Mouse (Mus musculus) liver, adult 2 months (tissue): Measurements from ENCODE around the gene Ubac2. TPM values are rescaled to one million over a fixed set of nuclear protein-coding genes. Genes with fewer than 3 reads are reported as not detected.

Experiments used
- DNase-seq: peaks from one replicate; pipeline ENCODE4 v3.0.0-alpha.2; 2011; ENCODE audit warnings: low read depth, low spot score; ENCODE audit errors: extremely low read depth
- H3K27ac ChIP-seq: fragments of 200-500 bp; replicated peaks from 2 replicates; pipeline ENCODE4 v1.5.1; 2012; ENCODE audit warnings: low read depth, mild to moderate bottlenecking, control low read depth, inconsistent platforms, low read length; ENCODE audit not compliant: insufficient read depth
- H3K27me3 ChIP-seq: fragments of 200-500 bp; 2 replicates; pipeline ENCODE4 v1.6.1; 2012; ENCODE audit warnings: mild to moderate bottlenecking, moderate library complexity, low read length, inconsistent platforms; ENCODE audit not compliant: control insufficient read depth, insufficient read depth
- H3K36me3 ChIP-seq: fragments of 200-500 bp; 2 replicates; pipeline ENCODE4 v1.6.1; 2012; ENCODE audit warnings: low read length, inconsistent platforms; ENCODE audit not compliant: control insufficient read depth, insufficient read depth
- H3K4me1 ChIP-seq: fragments of 200-500 bp; 2 replicates; pipeline ENCODE4 v1.6.1; 2011; ENCODE audit warnings: low read length; ENCODE audit not compliant: control insufficient read depth, insufficient read depth
- H3K4me3 ChIP-seq: fragments of 200-500 bp; 2 replicates; pipeline ENCODE4 v1.5.1; 2011; ENCODE audit warnings: low read depth, mild to moderate bottlenecking, control low read depth, low read length, moderate library complexity; ENCODE audit not compliant: insufficient read depth
- H3K79me2 ChIP-seq: fragments of 200-500 bp; 2 replicates; pipeline ENCODE4 v1.6.1; 2012; ENCODE audit warnings: inconsistent platforms, mild to moderate bottlenecking, low read length, moderate library complexity; ENCODE audit not compliant: control insufficient read depth, insufficient read depth
- H3K9ac ChIP-seq: fragments of 200-500 bp; 2 replicates; pipeline ENCODE4 v1.6.1; 2012; ENCODE audit warnings: low read depth, mild to moderate bottlenecking, control low read depth, inconsistent platforms, low read length
- CTCF ChIP-seq: fragments of 200-500 bp; IDR thresholded peaks from 2 replicates; pipeline ENCODE4 v1.5.1; 2011; ENCODE audit warnings: low read depth, low read length, control low read depth
- POLR2A ChIP-seq: fragments of 200-500 bp; IDR thresholded peaks from 2 replicates; pipeline ENCODE4 v1.6.1; 2011; ENCODE audit warnings: low read length, control low read depth; ENCODE audit not compliant: insufficient read depth; ENCODE audit errors: extremely low read depth
- whole genome bisulfite sequencing: fragments of 180-500 bp; shearing (Covaris S2); methylation state at CpG from one replicate; pipeline ENCODE4 v1.1.7; 2018; 5-methylcytosine and 5-hydroxymethylcytosine counted together
- polyA plus RNA-seq: library from polyadenylated mRNA; depleted of rRNA; stranded (reverse); fragments of >200 nt; gene quantifications from 2 replicates; pipeline ENCODE4 v1.2.3, GENCODE M21; 2012; rRNA removed
- total RNA-seq: library from RNA; depleted of rRNA; stranded (reverse); fragments of >200 nt; gene quantifications from 2 replicates; pipeline ENCODE4 v1.2.3, GENCODE M21; 2014; rRNA removed

Ubac2 gene
- total and polyA plus RNA-seq, 2 experiments, result 20.3 to 49.4 TPM

- Histone ChIP-seq H3K79me2 (no peaks in the 10 kb centered on the region), H3K27ac (no peak overlapping the region), H3K4me1 (peaks cover 8% of the 10 kb centered on the region), H3K27me3 (no peaks in the 10 kb centered on the region), H3K9ac (no peak overlapping the region), H3K4me3 (no peak overlapping the region), H3K36me3 (no peaks in the 10 kb centered on the region)
- DNase-seq, result no peak
- 88% methylated on average over 3 of the region's 3 CpGs for WGBS
- TF ChIP-seq CTCF (no peak), POLR2A (no peak)
Measured at GRCm38 (mm10) chr14:122069948-122070347, 191.5 kb downstream of the Ubac2 start.

Other genes starting within 250 kb of the Ubac2 start
- 11.4 and 12.1 TPM in 2 replicates for gene Dock9, start 80.8 kb upstream of the Ubac2 start, total RNA-seq
- gene Dock9, start 80.8 kb upstream of the Ubac2 start, polyA plus RNA-seq, result 2.8 and 3.8 TPM in 2 replicates
- 0.34 and 0.37 TPM in 2 replicates for gene Gpr18, start 37.2 kb downstream of the Ubac2 start, total RNA-seq
- gene Gpr18, start 37.2 kb downstream of the Ubac2 start, polyA plus RNA-seq, result 0.26 and 0.93 TPM in 2 replicates
- 0.37 and 0.67 TPM in 2 replicates for gene Gpr183, start 86.6 kb downstream of the Ubac2 start, total RNA-seq
- gene Gpr183, start 86.6 kb downstream of the Ubac2 start, polyA plus RNA-seq, result 0.17 and 0.26 TPM in 2 replicates
- gene Timm8a2, start 156.1 kb downstream of the Ubac2 start, total RNA-seq, result not detected in 2 replicates
- gene Timm8a2, start 156.1 kb downstream of the Ubac2 start, polyA plus RNA-seq, result not detected in 2 replicates
- gene Tm9sf2, start 228.4 kb downstream of the Ubac2 start, total RNA-seq, result 157 and 174 TPM in 2 replicates
- gene Tm9sf2, start 228.4 kb downstream of the Ubac2 start, polyA plus RNA-seq, result 132 and 152 TPM in 2 replicates